Mouse (Mus musculus) G1E (cell line): Measurements from ENCODE around the gene Safb2. TPM values are rescaled to one million over a fixed set of nuclear protein-coding genes. Genes with fewer than 3 reads are reported as not detected.

ENCODE experiments used
- ATAC-seq: 2 replicates; pipeline ENCODE4 v1.8.0; 2016; ENCODE audit warnings: mild to moderate bottlenecking; ENCODE audit not compliant: insufficient number of reproducible peaks, poor library complexity, low FRiP score, severe bottlenecking; ENCODE audit errors: extremely low read depth
- DNase-seq: peaks from one replicate; pipeline ENCODE4 v3.0.0; 2012; ENCODE audit warnings: low spot score
- H3K27me3 ChIP-seq: 2 replicates; pipeline ENCODE4 v1.6.1; 2012; ENCODE audit warnings: mild to moderate bottlenecking, low read length, inconsistent platforms; ENCODE audit not compliant: insufficient read depth
- H3K36me3 ChIP-seq: replicated peaks from 2 replicates; pipeline ENCODE3; 2012; ENCODE audit warnings: mild to moderate bottlenecking, inconsistent platforms
- H3K4me1 ChIP-seq: 2 replicates; pipeline ENCODE4 v1.6.1; 2012; ENCODE audit warnings: low read depth, low read length, inconsistent platforms, mixed read lengths; ENCODE audit not compliant: insufficient read depth
- H3K4me3 ChIP-seq: 2 replicates; pipeline ENCODE4 v1.5.1; 2012; ENCODE audit warnings: low read depth, mild to moderate bottlenecking, inconsistent platforms, low read length, moderate library complexity, mixed read lengths
- H3K9me3 ChIP-seq: replicated peaks from 2 replicates; pipeline ENCODE4 v1.6.1; 2012; ENCODE audit warnings: inconsistent platforms
- CTCF ChIP-seq: IDR thresholded peaks from 2 replicates; pipeline ENCODE4 v1.5.1; 2012; ENCODE audit warnings: low read depth, low read length, inconsistent platforms, mixed read lengths
- GATA1 ChIP-seq: IDR thresholded peaks from 2 replicates; pipeline ENCODE4 v1.6.1; 2012; ENCODE audit warnings: borderline replicate concordance, low read length, inconsistent platforms, mixed read lengths
- GATA2 ChIP-seq: IDR thresholded peaks from 2 replicates; pipeline ENCODE4 v1.6.1; 2012; ENCODE audit warnings: low read depth, low read length, inconsistent platforms, borderline replicate concordance
- POLR2AphosphoS5 ChIP-seq: IDR thresholded peaks from 2 replicates; pipeline ENCODE4 v1.6.1; 2012; ENCODE audit warnings: low read depth, low read length, inconsistent platforms; ENCODE audit not compliant: insufficient replicate concordance
- TAL1 ChIP-seq: conservative IDR thresholded peaks from 2 replicates; pipeline ENCODE4 v1.6.1; 2012; ENCODE audit warnings: low read depth, low read length, inconsistent platforms, mixed read lengths
- polyA plus RNA-seq: library from polyadenylated mRNA; stranded (reverse); fragments of >175 nt; gene quantifications from 2 replicates; pipeline ENCODE4 v1.2.3, GENCODE M21; 2012
- total RNA-seq, 2 experiments: library from RNA; stranded (forward) in 1 of 2; stranded (reverse) in 1 of 2; fragments of 200-1000 nt in 1 of 2; fragments of >200 nt in 1 of 2; fragmentation: Nextera tagmentation in 1 of 2; gene quantifications; 2 replicates each; pipeline ENCODE4 v1.2.3; 2014 to 2017

Gene Safb2
- total and polyA plus RNA-seq, 3 experiments: 78.2 to 209 (median 194) TPM

DNA sequence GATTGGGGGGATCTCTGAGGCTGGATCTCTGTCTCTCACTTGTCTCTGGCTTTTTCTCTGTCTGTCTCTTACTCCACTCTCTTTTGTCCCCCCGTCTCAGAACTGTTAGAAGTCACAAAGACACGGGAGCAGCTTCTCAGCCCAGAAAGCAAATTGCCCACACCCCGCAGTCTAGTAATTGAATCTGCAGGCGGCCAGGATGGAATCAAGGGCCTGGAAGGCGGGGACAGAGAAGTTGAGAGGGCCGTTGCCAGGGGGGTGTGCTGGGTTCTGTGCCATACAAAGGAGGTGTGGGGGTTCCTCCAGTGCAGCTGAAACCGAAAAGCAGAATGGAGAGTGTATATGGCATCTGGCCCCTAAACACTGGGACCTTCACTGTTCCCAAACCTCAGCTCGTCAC is 41.6 kb downstream of the Safb2 start:
- peaks cover 24% of the 10 kb centered on the region for H3K27me3 ChIP-seq
- TF ChIP-seq TAL1: no peak
- no peak for TF ChIP-seq GATA2
- TF ChIP-seq GATA1: no peak
- no peak for TF ChIP-seq POLR2AphosphoS5
- H3K36me3 ChIP-seq: no peaks in the 10 kb centered on the region
- ATAC-seq (no peak), DNase-seq (no peak)
- H3K9me3 ChIP-seq: no peaks in the 10 kb centered on the region
- peaks cover 62% of the 10 kb centered on the region for H3K4me1 ChIP-seq
- no peak overlapping the region for H3K4me3 ChIP-seq

DNA sequence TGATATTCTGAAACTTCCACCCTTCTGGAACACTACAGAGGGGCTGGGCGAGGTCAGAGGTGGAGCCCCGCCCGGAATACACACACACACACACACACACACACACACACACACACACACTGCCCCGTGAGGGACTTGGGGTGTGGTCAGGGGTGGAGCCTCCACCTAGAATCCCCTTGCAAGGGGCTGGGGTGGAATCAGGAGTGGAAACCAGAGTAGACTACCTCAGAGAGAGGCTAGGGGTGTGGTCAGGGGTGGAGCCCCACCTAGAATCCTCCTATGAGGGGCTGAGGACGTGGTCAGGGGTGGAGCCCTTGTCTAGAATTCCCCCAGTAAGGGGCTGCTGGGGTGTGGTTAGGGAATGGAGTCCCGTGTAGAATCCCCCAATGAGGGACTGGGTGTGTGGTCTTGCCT is 43.8 kb downstream of the Safb2 start:
- Histone ChIP-seq H3K27me3 (peaks cover 29% of the 10 kb centered on the region), H3K36me3 (no peaks in the 10 kb centered on the region), H3K4me1 (peaks cover 68% of the 10 kb centered on the region), H3K4me3 (peak overlapping the region; percentile 43; the same call in 1 of the 2 replicates), H3K9me3 (no peaks in the 10 kb centered on the region)
- DNase-seq: peak; percentile 64
- no peak for ATAC-seq
- no peak for TF ChIP-seq TAL1
- TF ChIP-seq CTCF: no peak
- TF ChIP-seq POLR2AphosphoS5: no peak
- no peak for TF ChIP-seq GATA2
- no peak for TF ChIP-seq GATA1

DNA sequence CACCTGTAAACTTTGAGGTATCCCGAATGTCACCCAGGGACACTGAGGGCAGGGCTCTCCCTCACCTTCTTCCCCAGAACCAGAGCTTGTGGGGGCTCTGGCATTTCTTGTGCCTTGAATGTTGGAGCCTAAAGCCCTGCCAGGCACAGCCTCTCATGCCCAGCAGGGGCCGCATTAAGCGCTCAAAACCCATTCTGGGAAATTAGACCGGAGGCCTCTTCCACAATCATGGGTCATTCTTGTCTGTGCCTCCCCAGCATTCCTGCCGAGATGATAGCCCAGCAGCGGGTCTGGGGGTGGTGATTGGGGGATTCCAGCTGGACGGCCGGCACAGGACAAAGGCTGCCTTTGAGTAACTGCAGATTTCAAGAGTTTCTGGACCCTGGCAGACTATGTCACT is 46.5 kb downstream of the Safb2 start:
- Histone ChIP-seq H3K36me3 (no peaks in the 10 kb centered on the region), H3K4me3 (no peak overlapping the region), H3K4me1 (peaks cover 66% of the 10 kb centered on the region), H3K27me3 (peaks cover 23% of the 10 kb centered on the region), H3K9me3 (no peaks in the 10 kb centered on the region)
- no peak for DNase-seq
- TF ChIP-seq TAL1: no peak
- TF ChIP-seq POLR2AphosphoS5: no peak
- TF ChIP-seq GATA1: no peak
- TF ChIP-seq CTCF: no peak
- no peak for TF ChIP-seq GATA2
- no peak for ATAC-seq

DNA sequence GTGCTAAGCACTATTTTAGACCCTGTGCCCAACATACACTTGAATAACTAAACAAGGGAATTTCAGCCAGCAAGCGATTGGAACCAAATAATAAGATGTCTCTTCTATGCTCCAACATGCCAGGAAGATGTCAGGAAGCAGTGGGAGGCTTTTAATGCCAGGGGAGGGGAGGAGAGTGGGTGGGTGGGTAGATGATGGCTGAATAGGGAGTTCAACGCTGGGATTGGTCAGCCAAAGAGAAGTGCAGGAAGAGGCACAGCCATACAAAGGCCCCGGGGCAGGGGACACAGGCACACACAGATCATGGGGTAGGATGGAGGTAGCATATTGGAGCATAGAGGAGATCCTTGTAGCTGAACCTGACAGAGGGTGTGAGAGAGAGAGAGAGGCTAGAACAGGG is 47.5 kb downstream of the Safb2 start:
- no peak for TF ChIP-seq GATA2
- no peak for TF ChIP-seq CTCF
- no peak for TF ChIP-seq POLR2AphosphoS5
- TF ChIP-seq TAL1: no peak
- TF ChIP-seq GATA1: no peak
- H3K27me3 ChIP-seq: peaks cover 14% of the 10 kb centered on the region

DNA sequence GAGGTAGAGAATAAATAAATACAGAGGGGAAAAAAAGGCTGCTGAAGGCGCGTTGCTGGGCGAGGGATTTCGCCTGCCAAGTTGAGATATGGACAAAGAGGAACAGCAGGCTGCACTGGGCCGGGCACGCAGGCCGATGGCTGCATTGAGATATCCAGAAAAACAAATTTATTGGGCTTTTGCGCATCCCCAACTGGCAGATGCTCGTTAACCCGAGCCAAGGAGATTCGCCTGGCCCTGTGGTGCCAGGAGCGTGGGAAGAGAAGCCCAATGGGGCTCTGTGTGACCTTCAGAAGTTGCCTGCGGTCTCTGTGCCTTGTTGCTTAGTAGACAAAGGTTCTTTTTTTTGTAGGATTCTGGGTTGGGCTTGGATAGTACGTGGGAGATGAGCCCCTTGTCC is 48.2 kb downstream of the Safb2 start:
- H3K36me3 ChIP-seq: no peaks in the 10 kb centered on the region
- H3K9me3 ChIP-seq: peaks cover 6% of the 10 kb centered on the region; the same call in 1 of the 2 replicates
- ATAC-seq (peak; percentile 84), DNase-seq (peak; percentile 67)
- peak overlapping the region; percentile 13; the same call in 1 of the 2 replicates for H3K4me3 ChIP-seq
- peaks cover 53% of the 10 kb centered on the region for H3K4me1 ChIP-seq
- H3K27me3 ChIP-seq: peaks cover 11% of the 10 kb centered on the region
- TF ChIP-seq TAL1 (peak; percentile 74), GATA2 (no peak)

More for the DNA sequence above, 47.5 kb downstream of the Safb2 start:
- Histone ChIP-seq H3K4me3 (no peak overlapping the region), H3K36me3 (no peaks in the 10 kb centered on the region), H3K9me3 (peaks cover 6% of the 10 kb centered on the region; the same call in 1 of the 2 replicates), H3K4me1 (peaks cover 58% of the 10 kb centered on the region)
- ATAC-seq (no peak), DNase-seq (no peak)

DNA sequence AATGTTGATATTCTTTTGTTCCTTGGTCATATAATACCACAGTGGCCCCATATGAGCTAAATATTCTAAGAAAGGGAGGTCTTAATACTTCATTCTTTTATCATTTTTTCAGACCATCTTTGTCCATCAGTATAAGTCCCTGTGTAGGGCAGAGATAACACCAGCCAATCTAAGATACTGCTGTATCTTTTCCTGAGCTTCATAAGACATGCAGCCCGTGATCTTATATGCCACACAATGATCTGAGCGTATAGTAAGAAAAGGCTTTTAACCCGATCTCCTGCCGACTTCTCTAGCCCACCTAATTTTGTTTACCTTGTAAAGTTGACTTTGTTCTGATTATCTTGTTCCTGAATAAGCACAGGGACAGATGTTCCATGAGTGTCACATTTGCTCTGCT is 59.4 kb downstream of the Safb2 start:
- no peaks in the 10 kb centered on the region for H3K27me3 ChIP-seq
- H3K9me3 ChIP-seq: no peaks in the 10 kb centered on the region

DNA sequence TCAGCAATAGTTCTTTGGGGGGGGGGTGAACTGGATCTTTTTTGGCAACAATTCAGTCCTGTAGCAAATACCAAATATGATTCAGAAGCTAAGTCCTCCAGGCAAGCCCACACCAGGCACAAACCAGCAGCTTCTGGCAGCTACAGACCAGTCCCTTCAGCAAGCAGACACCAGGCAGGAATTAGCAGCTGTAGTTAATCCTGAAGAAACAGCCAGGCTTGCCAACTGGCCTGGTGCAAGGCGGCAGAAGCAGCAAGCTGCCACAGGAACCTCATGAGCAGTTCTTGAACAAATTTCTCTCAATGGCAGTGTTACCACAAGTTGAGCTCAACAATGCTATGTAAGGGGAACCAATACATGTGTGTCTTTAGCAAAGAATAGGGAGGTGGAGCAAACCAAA is 61.6 kb downstream of the Safb2 start:
- Histone ChIP-seq H3K36me3 (no peaks in the 10 kb centered on the region), H3K9me3 (no peaks in the 10 kb centered on the region), H3K4me1 (peaks cover 20% of the 10 kb centered on the region), H3K27me3 (peaks cover 11% of the 10 kb centered on the region; the same call in 1 of the 2 replicates), H3K4me3 (no peak overlapping the region)
- DNase-seq (no peak), ATAC-seq (no peak)
- TF ChIP-seq CTCF: no peak
- TF ChIP-seq GATA2: no peak
- TF ChIP-seq TAL1: no peak
- TF ChIP-seq GATA1: no peak

More for the DNA sequence above, 59.4 kb downstream of the Safb2 start:
- ATAC-seq (peak; percentile 97), DNase-seq (peak; percentile 34)
- peak; percentile 73 for TF ChIP-seq TAL1
- no peak for TF ChIP-seq GATA2
- Histone ChIP-seq H3K4me3 (no peak overlapping the region), H3K36me3 (no peaks in the 10 kb centered on the region), H3K4me1 (peaks cover 20% of the 10 kb centered on the region)
